Mouse (Mus musculus) heart, adult 8-10 months (tissue): ENCODE results near the gene Ccdc116. TPM values are rescaled to one million over a fixed set of nuclear protein-coding genes. Genes with fewer than 3 reads are reported as not detected.
"Not testable (repeated sequence)": the region's sequence is repeated elsewhere in the genome, so short reads cannot be mapped to it uniquely, and the experiment has no call there.

Experiments used
- DNase-seq: peaks from one replicate; pipeline ENCODE4 v3.0.0; 2022; ENCODE audit warnings: low spot score
- total RNA-seq, 4 experiments: library from RNA; stranded (reverse); gene quantifications; 2 replicates each; pipeline ENCODE4 v1.2.4; 2022

The Ccdc116 gene
- total RNA-seq: under 1 TPM in 2 of 4 experiments, not detected in 2; 0.31 to 0.33 TPM

GRCm38 (mm10) chr16:17146772-17147235, at the start of gene Ccdc116:
TSS of gene Ccdc116 (minus strand) at chr16:17147229.
- DNase-seq: peak; percentile 62

GRCm38 (mm10) chr16:17193823-17194222, 46.8 kb upstream of the Ccdc116 start:
- DNase-seq: no peak

GRCm38 (mm10) chr16:17185475-17185874, 38.4 kb upstream of the Ccdc116 start:
- no peak for DNase-seq

GRCm38 (mm10) chr16:17183003-17183402, 36.0 kb upstream of the Ccdc116 start:
- DNase-seq: no peak

- no peak for DNase-seq
Measured at GRCm38 (mm10) chr16:17182136-17182535, 35.1 kb upstream of the Ccdc116 start.

- DNase-seq: peak; percentile 31
Measured at GRCm38 (mm10) chr16:17181382-17181781, 34.4 kb upstream of the Ccdc116 start.

GRCm38 (mm10) chr16:17179706-17180105, 32.7 kb upstream of the Ccdc116 start:
- DNase-seq: no peak

- no peak for DNase-seq
Measured at GRCm38 (mm10) chr16:17177623-17178170, 30.7 kb upstream of the Ccdc116 start.

- no peak for DNase-seq
Measured at GRCm38 (mm10) chr16:17175765-17176164, 28.7 kb upstream of the Ccdc116 start.

GRCm38 (mm10) chr16:17168049-17168448, 21.0 kb upstream of the Ccdc116 start:
- DNase-seq: no peak

GRCm38 (mm10) chr16:17167179-17167578, 20.1 kb upstream of the Ccdc116 start:
- DNase-seq: no peak

GRCm38 (mm10) chr16:17165478-17165877, 18.4 kb upstream of the Ccdc116 start:
- not testable (repeated sequence) for DNase-seq

GRCm38 (mm10) chr16:17154346-17154745, 7.3 kb upstream of the Ccdc116 start:
- DNase-seq: no peak

- no peak for DNase-seq
Measured at GRCm38 (mm10) chr16:17151874-17152273, 4.8 kb upstream of the Ccdc116 start.

- no peak for DNase-seq
Measured at GRCm38 (mm10) chr16:17150520-17151258, 3.7 kb upstream of the Ccdc116 start.

- no peak for DNase-seq
Measured at GRCm38 (mm10) chr16:17148084-17148483, 1.1 kb upstream of the Ccdc116 start.

- DNase-seq: no peak
Measured at GRCm38 (mm10) chr16:17147391-17147929, 431 bp upstream of the Ccdc116 start.

GRCm38 (mm10) chr16:17144339-17144738, 2.7 kb downstream of the Ccdc116 start, which contains the start of gene Ydjc:
TSS of gene Ydjc (plus strand) at chr16:17144621.
- DNase-seq: no peak

GRCm38 (mm10) chr16:17137355-17137754, 9.7 kb downstream of the Ccdc116 start:
- no peak for DNase-seq

GRCm38 (mm10) chr16:17132906-17133200, 14.2 kb downstream of the Ccdc116 start:
- DNase-seq: no peak

- DNase-seq: peak; percentile 96
Measured at GRCm38 (mm10) chr16:17132089-17132905, 14.7 kb downstream of the Ccdc116 start, which contains the start of gene Sdf2l1. TSS of gene Sdf2l1 (minus strand) at chr16:17132383.
